Mouse (Mus musculus) erythroblast, adult 5-6 weeks (primary cell): Measurements from ENCODE around the gene Plch2. TPM values are rescaled to one million over a fixed set of nuclear protein-coding genes. Genes with fewer than 3 reads are reported as not detected.

ENCODE experiments used
- ATAC-seq: replicated peaks from 2 replicates; pipeline ENCODE4 v1.8.0; 2016; ENCODE audit warnings: moderate number of reproducible peaks, mild to moderate bottlenecking, moderate TSS enrichment, inconsistent platforms; ENCODE audit not compliant: poor library complexity, low FRiP score, severe bottlenecking
- total RNA-seq, 2 experiments: library from RNA; stranded (forward) in 1 of 2; stranded (reverse) in 1 of 2; fragments of 150-400 nt in 1 of 2; fragments of 200-764, 138-1000 nt in 1 of 2; gene quantifications; 2 replicates each; pipeline versions ENCODE4 v1.2.3 to v1.2.4; 2015 to 2017; ENCODE audit warnings: low replicate concordance in 2 of 2

Gene Plch2
- total RNA-seq, 2 experiments from 2014 or later, result not detected

DNA sequence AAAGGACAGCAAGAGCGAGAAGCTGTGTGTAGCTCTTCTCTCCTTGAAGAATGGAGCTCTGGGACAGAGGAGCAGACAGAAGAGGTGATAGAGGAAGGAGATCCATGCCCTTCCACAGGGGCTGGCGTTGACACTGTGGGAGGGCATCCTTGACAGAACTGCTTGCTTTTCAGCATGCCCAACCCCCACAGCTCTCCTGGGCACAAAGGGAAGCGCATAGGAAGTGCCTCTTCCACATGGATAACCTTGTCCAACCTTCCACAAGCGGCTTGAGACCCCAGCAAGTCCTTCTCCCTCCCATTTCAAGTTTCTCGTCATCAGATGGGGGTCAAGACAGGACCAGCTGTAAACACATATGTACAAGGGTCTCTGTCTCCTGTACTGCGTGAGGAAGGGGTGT, 23.5 kb downstream of the Plch2 start:
- ATAC-seq, result no peak

- no peak for ATAC-seq
Measured at GRCm38 (mm10) chr4:155024170-155025010, 32.2 kb downstream of the Plch2 start.

DNA sequence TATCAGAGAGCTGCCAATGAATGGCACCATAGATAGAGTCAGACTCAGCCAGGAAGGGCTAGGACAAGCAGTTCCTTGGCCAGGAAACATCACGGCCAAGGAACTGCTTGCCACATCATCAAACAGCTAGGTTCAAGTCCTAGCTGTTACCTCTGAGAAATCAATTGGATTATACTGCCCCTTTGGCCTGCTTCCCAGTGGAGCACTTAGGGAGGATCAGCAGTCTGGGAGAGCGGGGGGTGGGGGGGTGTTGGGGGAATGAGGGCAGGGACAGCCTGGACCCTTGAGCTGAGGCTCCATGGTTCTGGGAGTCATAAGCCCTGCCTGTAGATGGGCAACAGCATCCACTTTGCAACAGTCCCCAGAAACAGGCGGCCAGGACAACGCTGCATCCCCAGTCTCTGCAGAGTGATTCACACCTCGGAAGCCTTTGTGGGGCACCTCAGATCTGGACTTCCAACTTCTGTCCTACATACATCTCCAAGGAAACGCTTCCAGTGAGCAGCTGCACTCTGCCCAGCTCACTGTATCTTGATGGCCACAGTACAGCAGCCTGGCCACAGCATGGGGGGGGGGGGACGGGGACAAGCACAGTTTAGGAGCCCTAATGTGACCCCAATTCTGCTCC, 34.2 kb downstream of the Plch2 start:
- no peak for ATAC-seq

DNA sequence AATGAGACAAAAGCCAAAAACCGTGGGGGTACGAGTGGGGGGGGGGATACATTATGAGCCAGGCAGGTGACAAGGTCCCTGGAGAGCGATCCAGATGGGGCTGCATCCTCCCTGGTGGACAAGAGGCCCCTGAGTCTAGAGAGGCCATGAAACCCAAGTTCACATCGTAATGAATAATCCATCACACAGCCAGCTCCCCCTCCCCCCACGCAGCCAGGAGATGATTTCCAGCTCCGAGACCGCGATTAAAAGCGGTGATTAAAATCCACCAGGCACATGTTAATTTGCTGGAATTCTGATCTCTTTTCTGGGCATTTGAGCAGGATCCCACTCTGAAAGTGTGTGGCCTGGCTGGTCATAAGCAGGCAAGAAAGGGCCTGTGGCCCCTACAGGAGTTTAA, 35.8 kb downstream of the Plch2 start:
- ATAC-seq, result no peak

GRCm38 (mm10) chr4:155020141-155020540, 36.4 kb downstream of the Plch2 start:
- no peak for ATAC-seq

DNA sequence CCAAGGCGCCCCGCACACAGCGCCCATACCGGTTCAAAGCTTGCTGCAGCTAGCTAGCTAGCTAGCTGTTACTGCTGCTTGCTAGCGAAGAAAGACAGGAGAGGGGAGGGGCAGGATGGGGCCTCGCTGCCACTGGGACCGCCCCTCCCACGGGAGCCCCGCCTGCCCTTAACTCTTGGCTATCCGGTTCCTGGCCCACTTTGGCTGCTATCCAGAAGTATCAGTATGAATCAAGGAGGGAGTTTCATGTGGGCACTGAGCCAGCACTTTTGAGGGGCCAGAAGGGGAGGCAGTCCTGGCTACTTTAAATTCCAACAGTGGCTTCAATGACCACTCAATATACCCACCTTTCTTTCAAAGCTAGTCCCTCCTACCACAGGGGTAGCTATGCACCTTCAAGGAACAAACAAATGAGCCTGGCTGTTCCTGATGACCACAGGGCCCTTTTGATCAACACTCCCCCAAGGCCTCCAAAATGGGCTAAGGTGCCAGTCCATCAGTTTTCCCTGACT, 37.2 kb downstream of the Plch2 start:
- ATAC-seq, result no peak

- ATAC-seq, result no peak
Measured at GRCm38 (mm10) chr4:155018601-155019335, 37.8 kb downstream of the Plch2 start.

- ATAC-seq, result no peak
Measured at GRCm38 (mm10) chr4:155018066-155018465, 38.5 kb downstream of the Plch2 start.

DNA sequence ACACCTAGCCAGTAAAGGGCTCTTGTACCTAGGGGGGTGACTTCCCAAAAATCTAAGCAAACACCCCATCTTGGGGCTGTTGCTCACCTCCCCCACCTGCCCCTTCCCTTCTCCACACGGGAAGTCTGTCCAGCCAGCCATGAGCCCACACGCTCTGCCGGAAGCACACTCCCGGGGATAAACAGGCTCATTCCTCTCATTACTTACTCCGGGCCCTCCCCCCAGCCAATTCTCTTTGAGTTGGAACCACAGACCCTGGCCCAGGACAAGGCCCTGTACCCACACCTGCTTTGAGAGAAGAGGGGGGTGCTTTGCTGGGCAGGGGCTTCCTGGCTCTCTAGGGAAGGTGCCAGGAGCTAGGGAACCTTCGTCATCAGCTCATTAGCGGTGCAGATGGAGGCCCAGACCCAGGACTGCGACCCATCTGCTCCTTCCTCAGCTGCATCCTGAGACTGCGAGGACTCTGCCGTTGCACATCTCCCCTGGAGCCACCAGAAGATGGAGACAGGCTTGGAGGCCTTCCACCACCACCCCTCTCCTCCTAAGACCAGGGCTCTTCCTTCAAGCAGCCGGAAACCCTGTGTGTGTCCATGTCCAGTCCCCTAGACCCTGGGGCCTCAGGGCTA, 39.2 kb downstream of the Plch2 start:
- no peak for ATAC-seq

- no peak for ATAC-seq
Measured at GRCm38 (mm10) chr4:155016807-155017206, 39.8 kb downstream of the Plch2 start.

- ATAC-seq, result no peak
Measured at GRCm38 (mm10) chr4:155015550-155015949, 41.0 kb downstream of the Plch2 start.

- no peak for ATAC-seq
Measured at GRCm38 (mm10) chr4:155014791-155015190, 41.8 kb downstream of the Plch2 start.

DNA sequence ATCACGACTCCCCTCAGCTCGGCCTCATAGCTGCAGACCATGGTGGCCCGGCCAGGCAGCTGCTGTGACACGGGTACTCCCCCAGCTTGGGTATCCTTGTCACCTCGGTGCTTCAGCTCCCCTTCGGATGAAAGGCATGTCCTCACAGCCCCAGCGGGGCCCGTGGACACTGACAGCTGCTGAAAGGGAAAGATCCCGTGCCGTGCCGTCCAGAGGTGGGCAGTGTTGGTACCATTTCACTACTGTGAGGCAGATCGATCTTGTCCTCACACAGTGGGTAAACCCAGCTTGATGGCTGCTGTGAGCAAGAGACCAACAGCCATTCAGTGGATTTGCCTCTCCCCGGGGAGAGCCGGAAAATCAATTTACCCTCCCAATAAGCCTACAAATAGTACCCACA, 42.3 kb downstream of the Plch2 start:
- ATAC-seq, result no peak

GRCm38 (mm10) chr4:155012788-155013187, 43.8 kb downstream of the Plch2 start:
- ATAC-seq, result peak; percentile 69

DNA sequence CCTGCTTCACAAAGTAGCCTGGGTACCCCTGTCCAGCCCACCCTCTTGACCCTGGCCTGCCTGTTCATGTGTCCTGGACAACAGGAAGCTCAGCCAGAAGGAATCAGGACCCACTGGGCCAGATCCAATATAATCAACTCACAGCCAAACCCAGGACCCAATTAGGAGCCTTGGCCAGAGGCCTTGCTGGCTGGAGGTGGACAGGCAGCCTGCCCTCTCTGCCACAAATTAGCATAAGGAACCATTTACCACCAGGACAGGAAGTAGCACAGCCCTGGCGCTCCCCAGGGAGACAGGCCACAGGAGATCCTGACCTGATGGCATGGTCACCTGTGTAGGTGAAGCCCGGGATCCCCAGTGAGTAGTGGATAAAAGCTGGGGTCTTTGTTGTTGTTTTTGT, 44.5 kb downstream of the Plch2 start:
- no peak for ATAC-seq

- no peak for ATAC-seq
Measured at GRCm38 (mm10) chr4:155011312-155012025, 45.1 kb downstream of the Plch2 start.

DNA sequence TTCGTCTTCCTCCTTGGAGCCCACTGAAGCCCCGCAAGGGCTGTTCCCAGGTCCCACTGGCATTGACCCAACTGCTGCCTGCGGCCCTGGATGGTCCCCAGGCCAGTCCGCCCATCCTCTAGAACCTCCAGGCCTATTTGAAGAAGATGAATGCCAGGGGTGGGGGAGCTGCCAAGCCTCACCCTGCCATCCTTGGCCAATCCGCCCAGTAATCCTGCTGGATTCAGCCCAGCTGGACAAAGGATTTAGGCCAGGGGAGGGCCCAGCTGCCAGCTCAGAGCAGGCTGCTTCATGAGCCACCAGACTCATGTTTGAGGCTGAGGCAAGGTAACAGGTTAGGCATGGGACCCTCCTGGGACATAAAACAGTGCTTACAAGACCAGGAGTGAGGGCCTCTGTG, 45.7 kb downstream of the Plch2 start:
- ATAC-seq, result no peak

GRCm38 (mm10) chr4:155009216-155009615, 47.4 kb downstream of the Plch2 start:
- no peak for ATAC-seq

GRCm38 (mm10) chr4:155008075-155008474, 48.5 kb downstream of the Plch2 start:
- no peak for ATAC-seq
